Mouse (Mus musculus): Measurements from ENCODE around the gene Myo3a.
A peak's percentile ranks its signal among the peaks of the same experiment; 100 is the strongest.
"Not testable (repeated sequence)": the region's sequence is repeated elsewhere in the genome, so short reads cannot be mapped to it uniquely, and the experiment has no call there.

The Myo3a gene

DNA sequence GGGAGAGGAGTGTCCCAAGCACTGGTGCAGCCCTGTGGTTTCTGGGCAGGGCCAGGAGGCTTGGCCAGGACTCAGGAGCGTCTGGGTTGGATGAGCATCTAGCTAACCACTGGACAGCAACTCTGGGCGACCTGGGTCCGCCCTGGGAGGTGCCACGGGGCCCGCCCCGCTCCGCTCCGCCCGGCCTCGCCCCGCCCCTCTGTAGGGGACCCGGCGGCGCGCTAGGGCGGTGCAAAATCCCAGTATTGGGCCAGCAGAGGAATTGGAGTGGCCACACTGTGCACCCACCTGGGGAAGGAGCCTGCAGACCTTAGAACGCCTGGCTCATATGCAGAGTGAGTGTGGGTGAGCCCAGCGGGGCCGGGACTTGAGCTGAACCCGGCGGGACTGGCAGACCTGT lies at the start of gene Myo3a:
Gene Myo3a, plus strand, starts transcription at position 196 of the 400 bp plus-strand sequence.
- ATAC-seq (ENCODE audit: low TSS enrichment): no peak

DNA sequence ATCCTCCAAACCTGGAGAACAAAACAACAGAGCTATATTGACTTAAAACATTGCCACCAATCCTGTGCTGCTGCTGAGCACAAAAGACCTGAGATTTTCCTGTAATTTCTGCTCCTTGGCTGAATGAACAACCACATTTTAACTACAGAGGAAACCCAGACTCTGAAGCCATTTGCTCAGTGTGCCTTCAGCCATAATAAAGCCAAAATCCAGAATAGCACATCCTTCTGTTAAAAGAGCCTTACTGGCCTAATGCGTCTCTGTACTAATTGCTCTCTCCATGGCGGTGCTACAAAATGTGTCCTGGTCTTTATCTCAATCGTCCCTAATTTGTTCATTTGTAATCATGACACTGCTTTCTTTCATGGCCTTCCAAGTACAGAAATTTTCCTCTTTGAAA lies 23.2 kb downstream of the Myo3a start:
- no peak for ATAC-seq (ENCODE audit: low TSS enrichment)

DNA sequence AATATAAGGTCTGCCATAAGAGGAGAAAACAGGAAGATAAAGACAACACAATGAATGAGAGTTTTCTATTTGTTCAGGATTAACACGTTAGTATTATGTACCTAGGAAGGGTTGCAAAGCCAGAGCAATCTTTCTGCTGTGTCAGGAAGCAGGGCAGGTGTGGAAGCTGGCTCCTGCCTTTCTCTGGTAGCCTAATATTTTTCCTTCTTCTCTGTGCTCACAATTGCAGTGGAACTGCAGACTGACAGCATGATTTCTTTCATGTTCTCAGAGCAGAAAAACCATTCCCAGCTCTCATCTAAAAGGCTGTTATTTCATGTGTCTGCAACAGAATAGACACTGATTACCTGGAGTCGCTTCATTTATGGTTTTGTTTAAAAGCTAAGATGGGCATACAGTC lies 23.7 kb downstream of the Myo3a start:
- no peak for ATAC-seq (ENCODE audit: low TSS enrichment)

DNA sequence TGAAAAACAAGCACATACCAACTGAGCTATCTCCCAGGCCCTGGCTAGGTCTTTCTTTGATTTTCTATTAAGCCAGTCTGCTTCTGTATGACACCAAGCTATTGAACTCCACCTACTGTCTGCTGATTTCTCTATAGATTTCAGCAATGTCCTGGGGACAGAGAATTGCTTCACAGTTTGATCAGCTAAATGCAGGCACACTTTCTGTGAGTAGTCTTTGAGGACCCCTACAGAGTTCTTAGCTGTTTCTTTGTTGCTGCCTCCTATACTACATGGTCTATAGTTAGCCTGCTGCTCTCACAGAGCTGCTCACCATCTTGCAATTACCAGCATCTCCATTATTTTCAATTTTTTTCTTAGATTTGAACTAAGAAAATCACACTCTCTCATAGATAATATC lies 28.3 kb downstream of the Myo3a start:
- no peak for ATAC-seq (ENCODE audit: low TSS enrichment)

DNA sequence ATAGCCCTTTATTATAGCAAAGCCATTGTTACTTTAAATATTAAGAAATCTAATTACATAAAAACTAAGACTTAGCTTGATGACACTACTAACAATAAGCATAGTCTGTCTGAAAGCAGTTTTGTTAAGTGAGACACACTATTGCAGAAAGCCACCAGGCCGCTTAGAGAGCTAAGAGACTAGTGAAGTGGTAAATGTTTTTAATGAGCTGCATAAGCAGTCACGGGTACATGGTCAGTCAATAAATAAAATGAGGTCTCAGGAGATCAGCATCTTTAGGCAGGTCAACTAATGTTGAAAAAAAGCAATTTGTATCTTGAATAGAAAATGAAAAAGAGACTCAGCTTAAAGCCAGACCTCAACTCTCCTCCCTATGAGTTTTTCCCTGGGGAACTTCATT lies 44.3 kb downstream of the Myo3a start:
- no peak for ATAC-seq (ENCODE audit: low TSS enrichment)

GRCm38 (mm10) chr2:22285366-22285765 lies 58.1 kb downstream of the Myo3a start:
- no peak for ATAC-seq (ENCODE audit: low TSS enrichment)

DNA sequence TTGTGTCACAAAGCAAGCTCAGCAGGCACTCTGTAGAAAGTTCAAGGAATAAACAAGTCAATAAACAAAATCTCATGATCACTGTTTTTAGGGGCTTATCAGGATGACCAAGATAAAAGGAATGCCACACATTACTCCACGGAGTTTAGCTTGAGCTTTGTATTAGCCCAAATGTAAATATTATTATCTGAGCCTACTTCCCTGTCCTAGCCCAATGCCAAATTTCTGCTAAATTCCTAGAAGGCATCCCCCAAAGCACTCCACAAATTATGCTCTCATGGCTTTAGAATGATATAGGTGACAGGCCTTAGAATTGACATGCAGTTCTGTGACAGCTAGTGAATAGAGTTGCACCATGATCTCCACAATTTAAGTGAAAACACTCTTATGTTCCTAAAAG lies 58.5 kb downstream of the Myo3a start:
- no peak for ATAC-seq (ENCODE audit: low TSS enrichment)

DNA sequence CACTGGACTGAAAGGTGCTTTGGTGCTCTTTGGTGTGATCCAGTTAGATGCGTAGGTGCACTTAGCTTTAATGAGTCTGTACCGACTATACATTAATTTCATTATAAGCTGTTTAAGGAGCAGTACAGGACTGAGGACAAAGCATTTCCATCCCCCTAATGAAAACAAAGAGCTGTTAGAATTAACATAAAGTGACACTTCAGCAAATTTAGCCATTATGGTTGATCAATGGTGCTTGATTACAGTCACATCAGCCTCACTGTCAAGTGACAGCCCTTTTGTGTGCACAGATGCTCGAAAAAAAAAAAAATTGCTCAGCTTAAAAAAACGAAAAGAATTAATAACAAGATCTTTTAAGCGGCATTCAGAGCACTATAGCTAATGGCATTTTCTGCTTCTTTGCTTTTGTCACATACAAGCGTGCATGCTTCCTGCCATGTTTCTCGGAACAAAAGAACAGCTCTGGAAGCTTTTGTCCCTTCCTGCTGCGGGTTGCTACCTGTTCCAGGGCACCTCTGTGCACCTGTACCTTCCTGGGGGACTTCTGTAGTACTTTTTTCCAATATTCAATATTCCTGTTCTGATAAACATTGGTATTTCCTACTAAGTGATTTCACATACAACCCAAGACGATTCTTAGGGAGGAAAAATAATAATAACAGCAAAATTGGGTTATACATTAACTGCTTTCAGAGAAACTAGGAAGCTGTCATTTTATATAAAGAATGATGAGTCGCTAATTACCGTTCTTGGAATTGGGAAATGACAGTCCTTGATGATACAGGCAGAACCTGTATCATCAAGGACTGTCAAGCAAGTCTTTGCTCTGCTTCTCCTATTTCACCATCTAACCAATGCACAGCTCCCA lies 66.5 kb downstream of the Myo3a start:
- ATAC-seq (ENCODE audit: low TSS enrichment): no peak

DNA sequence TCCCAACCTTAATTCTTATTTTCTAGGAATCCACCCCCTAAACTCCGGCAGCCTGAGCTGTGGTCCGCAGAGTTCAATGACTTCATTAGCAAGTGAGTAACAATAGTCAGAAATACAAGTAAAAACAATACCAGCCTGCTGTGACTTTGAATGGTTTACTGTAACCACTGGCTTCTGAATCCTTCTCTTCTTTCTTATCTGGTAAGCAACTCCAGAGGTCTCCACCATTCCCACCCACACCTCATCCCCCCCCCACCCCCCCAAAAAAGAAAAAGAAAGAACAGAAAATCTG lies 67.1 kb downstream of the Myo3a start:
- ATAC-seq (ENCODE audit: low TSS enrichment): no peak

DNA sequence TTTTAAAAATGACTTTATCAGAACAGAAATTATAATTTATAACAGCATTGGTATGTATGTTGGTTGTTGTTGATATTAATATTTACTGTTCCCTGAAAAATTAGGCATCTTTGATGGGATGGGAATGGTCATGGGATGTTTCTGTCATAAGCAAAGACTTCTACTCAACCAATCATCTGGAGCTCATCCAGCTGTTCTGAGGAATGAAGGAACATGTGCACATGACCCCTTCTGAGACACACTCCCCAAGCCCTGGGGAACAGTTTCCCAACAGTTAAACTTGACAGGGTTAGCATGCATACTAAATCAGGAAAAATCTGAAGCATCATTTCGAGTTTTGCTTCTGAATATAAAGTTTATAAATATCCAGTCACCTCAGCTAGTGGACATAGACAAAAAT lies 70.6 kb downstream of the Myo3a start:
- ATAC-seq (ENCODE audit: low TSS enrichment): no peak

DNA sequence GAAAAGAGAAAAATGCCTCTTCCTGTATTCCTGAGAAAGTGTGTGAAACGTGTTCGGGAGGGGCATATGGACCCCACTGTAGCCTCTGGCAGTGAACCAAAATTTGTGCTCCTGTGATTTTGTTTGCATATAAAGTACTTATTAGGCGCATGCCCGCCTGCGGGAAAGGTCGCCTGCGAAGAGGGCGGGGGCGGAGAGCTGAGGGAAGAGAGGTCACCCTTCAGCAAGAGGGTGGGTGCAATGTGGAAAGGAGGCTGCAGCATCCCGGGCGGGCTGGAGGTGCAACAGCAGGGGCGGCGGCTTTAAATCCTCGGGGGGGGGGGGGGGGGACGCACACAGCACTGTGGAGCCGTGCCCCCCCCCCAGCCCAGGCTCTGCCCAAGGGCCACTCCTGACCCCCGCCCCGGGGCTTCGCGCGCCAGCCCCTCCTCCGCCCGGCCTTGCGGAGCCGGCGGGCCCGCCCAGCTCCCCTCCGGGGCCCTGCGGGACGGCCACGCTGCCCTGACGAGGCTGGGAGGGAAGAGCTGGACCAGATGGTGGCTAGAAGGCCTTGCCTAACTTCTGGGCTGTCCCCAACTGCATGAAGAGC lies 111.1 kb downstream of the Myo3a start:
- no peak for ATAC-seq (ENCODE audit: low TSS enrichment)

- ATAC-seq (ENCODE audit: low TSS enrichment): not testable (repeated sequence)
These were observed 183.2 kb downstream of the Myo3a start for GRCm38 (mm10) chr2:22410511-22410910.

- ATAC-seq (ENCODE audit: low TSS enrichment): peak; percentile 41; the same call in 1 of the 2 replicates
These were observed 321.1 kb downstream of the Myo3a start for GRCm38 (mm10) chr2:22548421-22548820.

DNA sequence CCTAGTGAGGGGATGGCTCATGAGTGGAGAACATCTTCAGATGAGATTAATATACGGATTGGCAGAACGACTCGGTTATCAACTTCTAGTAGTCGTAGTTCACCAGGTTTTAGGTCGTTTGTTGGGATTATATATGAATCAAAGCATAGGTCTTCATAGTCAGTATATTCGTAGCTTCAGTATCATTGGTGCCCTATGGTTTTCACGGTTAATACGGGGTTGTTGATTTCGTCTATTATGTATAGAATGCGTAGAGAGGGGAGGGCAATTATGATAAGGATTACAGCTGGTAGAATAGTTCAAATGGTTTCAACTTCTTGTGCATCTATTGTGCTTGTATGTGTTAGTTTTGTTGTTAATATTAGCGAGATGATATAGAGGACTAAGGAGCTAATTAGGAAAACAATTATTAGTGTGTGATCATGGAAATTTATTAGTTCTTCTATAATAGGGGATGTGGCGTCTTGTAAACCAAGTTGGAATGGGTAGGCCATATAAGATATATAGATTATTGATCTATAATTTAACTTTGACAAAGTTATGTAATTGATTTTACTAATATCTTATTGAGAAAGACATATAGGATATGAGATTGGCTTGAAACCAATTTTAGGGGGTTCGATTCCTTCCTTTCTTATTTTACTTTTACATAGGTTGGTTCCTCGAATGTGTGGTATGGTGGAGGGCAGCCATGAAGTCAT lies 360.3 kb downstream of the Myo3a start:
- ATAC-seq (ENCODE audit: low TSS enrichment): peak; percentile 67

DNA sequence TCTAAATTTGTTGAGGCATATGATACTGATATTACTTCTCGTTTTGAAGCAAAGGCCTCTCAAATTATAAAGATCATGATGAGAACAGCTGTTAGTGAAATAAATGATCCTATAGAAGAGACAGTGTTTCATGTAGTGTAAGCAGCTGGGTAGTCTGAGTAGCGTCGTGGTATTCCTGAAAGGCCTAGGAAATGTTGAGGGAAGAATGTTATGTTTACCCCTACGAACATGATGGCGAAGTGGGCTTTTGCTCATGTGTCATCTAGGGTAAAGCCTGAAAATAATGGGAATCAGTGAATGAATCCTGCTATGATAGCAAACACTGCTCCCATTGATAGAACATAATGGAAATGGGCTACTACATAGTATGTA lies 360.9 kb downstream of the Myo3a start:
- ATAC-seq (ENCODE audit: low TSS enrichment): peak; percentile 2

GRCm38 (mm10) chr2:22588673-22589381 lies 361.5 kb downstream of the Myo3a start:
- ATAC-seq (ENCODE audit: low TSS enrichment): peak; percentile 67

DNA sequence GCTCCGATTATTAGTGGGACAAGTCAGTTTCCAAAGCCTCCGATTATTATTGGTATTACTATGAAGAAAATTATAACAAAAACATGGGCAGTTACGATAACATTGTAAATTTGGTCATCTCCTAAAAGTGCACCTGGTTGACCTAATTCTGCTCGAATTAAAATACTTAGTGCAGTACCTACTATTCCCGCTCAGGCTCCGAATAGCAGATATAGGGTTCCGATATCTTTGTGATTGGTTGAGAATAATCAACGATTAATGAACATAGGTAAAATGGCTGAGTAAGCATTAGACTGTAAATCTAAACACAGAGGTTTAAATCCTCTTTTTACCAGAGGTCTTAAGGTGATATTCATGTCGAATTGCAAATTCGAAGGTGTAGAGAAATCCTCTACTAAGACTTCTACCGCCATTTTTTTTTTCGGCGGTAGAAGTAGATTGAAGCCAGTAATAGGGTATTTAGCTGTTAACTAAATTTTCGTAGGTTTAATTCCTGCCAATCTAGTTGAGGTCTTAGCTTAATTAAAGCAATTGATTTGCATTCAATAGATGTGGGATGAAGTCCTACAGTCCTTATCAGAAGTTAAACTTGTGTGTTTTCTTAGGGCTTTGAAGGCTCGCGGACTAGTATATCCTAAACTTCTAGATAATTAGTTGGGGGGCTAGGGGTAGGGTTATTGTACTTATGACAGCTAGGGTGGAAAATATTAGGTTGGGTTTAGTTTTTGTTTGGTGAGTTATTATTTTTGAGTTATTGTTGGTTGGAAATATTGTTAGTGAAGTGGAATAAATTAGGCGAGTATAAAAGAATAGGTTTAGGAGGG lies 362.3 kb downstream of the Myo3a start:
- ATAC-seq (ENCODE audit: low TSS enrichment): peak; percentile 69

- no peak for ATAC-seq (ENCODE audit: low TSS enrichment)
These were observed 362.8 kb downstream of the Myo3a start for GRCm38 (mm10) chr2:22590206-22590490.

DNA sequence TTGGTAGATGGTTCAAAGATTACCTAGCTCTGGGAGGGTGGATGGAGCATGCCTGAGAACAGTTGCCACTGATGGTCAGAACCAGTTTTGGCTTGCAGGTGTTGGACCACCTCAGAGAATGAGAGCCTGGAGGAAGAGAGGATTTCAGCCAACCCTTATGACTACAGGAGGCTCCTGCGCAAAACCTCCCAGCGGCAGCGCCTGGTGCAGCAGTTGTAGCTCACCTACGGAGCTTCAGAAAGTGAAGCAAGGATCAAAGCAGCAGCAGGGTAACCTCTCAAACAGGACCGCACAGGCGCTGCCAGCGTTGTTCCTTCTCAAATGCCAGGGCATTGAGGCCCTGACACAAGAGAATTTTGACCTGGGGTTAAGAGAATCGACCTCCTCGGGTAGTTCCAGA lies 390.6 kb downstream of the Myo3a start:
- no peak for ATAC-seq (ENCODE audit: low TSS enrichment)

DNA sequence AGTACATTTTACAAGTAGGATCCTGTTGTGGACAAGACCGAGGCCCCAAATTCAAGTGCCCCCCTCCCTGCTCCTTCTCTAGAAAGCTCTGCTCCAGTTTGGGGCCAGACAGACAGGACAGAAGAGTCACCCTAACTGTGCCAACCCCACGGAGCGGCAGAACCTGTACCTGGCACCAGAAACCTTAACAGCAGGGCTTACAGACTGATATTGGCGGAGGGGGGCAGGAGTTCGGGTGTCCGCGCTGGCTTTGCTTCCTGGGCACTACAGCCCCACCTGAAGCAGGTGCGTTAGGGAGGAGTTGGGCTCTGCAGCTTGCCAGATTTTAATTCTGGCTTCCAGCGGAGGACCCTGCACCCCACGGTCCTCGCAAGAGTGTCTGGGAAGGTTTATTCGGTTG lies 392.1 kb downstream of the Myo3a start:
- no peak for ATAC-seq (ENCODE audit: low TSS enrichment)

- no peak for ATAC-seq (ENCODE audit: low TSS enrichment)
These were observed 392.7 kb downstream of the Myo3a start for GRCm38 (mm10) chr2:22620030-22620429.

DNA sequence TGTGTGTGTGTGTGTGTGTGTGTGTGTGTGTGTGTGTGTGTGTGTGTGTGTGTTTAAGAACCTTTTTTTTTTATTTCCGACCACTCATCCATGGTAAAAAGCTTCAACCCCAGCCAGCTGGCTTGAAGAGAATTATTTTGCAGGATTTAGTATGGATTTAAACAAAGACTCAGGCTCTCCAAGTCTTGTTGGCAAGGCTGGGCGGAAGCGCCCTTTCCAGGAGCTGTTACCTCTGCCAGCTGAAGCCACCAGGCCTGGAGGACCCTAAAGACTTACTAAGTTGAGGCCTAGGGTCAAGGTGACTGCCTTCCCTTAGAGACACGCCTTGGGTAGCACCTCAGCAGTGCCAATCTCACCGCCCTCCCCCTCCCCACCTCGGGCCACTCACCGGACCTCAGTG lies 393.2 kb downstream of the Myo3a start:
- no peak for ATAC-seq (ENCODE audit: low TSS enrichment)

Data from frontal cortex, adult (tissue).